Mouse (Mus musculus) intestine, embryonic 15.5 days (tissue): ENCODE results near the gene Fndc10. TPM values are rescaled to one million over a fixed set of nuclear protein-coding genes. Genes with fewer than 3 reads are reported as not detected.
A peak's percentile ranks its signal among the peaks of the same experiment; 100 is the strongest.

ENCODE experiments used
- ATAC-seq: fragments of 200-750 bp; cut with Nextera tagmentation; 2 replicates; pipeline ENCODE4 v1.8.0; 2017; ENCODE audit warnings: moderate TSS enrichment, moderate library complexity
- H3K27ac ChIP-seq: fragments of 300-500 bp; sonication (generic); 2 replicates; pipeline ENCODE4 v1.5.1; 2015; ENCODE audit warnings: mild to moderate bottlenecking, inconsistent platforms
- H3K27me3 ChIP-seq: fragments of 300-500 bp; sonication (generic); replicated peaks from 2 replicates; pipeline ENCODE4 v1.6.1; 2015; ENCODE audit warnings: inconsistent platforms
- H3K36me3 ChIP-seq: fragments of 300-500 bp; sonication (generic); 2 replicates; pipeline ENCODE4 v1.6.1; 2015; ENCODE audit warnings: inconsistent platforms
- H3K4me1 ChIP-seq: fragments of 300-500 bp; sonication (generic); replicated peaks from 2 replicates; pipeline ENCODE4 v1.6.1; 2015; ENCODE audit warnings: inconsistent platforms
- H3K4me2 ChIP-seq: fragments of 300-500 bp; sonication (generic); replicated peaks from 2 replicates; pipeline ENCODE4 v1.6.1; 2015; ENCODE audit warnings: mild to moderate bottlenecking, inconsistent platforms
- H3K4me3 ChIP-seq: fragments of 300-500 bp; sonication (generic); replicated peaks from 2 replicates; pipeline ENCODE4 v1.5.1; 2015; ENCODE audit warnings: inconsistent platforms
- H3K9ac ChIP-seq: fragments of 300-500 bp; sonication (generic); 2 replicates; pipeline ENCODE4 v1.6.1; 2015; ENCODE audit warnings: inconsistent platforms
- H3K9me3 ChIP-seq: fragments of 300-500 bp; sonication (generic); 2 replicates; pipeline ENCODE4 v1.6.1; 2016; ENCODE audit warnings: inconsistent platforms
- WGBS: fragments of 180-500 bp; shearing (Covaris S2); methylation state at CpG from one replicate; pipeline ENCODE4 v1.1.7; 2015; 5-methylcytosine and 5-hydroxymethylcytosine counted together
- polyA plus RNA-seq: library from polyadenylated mRNA; unstranded; fragments of >200 nt; fragmentation: Nextera tagmentation; extraction: Ambion mirVana; gene quantifications from 2 replicates; pipeline ENCODE4 v1.2.1, GENCODE M21; 2015

Fndc10 gene
- polyA plus RNA-seq, 1 experiment from 2014 or later = 7.6 TPM

GRCm38 (mm10) chr4:155710521-155711252 is 16.5 kb downstream of the Fndc10 start:
- no peaks in the 10 kb centered on the region for H3K27me3 ChIP-seq
- no peak overlapping the region for H3K27ac ChIP-seq
- H3K9ac ChIP-seq = no peak overlapping the region
- ATAC-seq = no peak
- H3K4me2 ChIP-seq = no peak overlapping the region
- H3K4me1 ChIP-seq = peaks cover 9% of the 10 kb centered on the region; the same call in 1 of the 2 replicates
- 0 out of 2 replicates have a peak, but pooled peaks cover 2% of the 10 kb centered on the region for H3K36me3 ChIP-seq
- H3K4me3 ChIP-seq = no peak overlapping the region
- 61% methylated on average over 6 of the region's 6 CpGs for WGBS
- no peaks in the 10 kb centered on the region for H3K9me3 ChIP-seq

DNA sequence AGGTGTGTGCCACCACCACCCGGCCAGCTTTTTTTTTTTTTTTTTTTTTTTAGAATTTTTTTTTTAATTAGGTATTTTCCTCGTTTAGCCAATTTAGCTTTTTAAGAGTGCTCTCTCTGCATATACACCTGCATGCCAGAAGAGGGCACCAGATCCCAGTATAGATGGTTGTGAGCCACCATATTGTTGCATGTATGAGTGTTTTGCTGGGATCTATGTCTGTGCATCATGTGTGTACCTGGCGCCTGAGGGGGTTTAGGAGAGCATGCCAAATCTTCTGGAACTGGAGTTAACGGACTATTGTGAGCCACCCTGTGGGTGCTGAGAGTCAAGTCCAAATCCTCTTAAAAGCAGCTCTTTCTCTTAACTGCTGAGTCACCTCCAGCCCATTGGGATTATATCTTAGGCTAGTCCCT is 27.5 kb downstream of the Fndc10 start:
- no peaks in the 10 kb centered on the region for H3K9me3 ChIP-seq
- no peak overlapping the region for H3K27ac ChIP-seq
- ATAC-seq = no peak; the same call in 1 of the 2 replicates
- H3K4me2 ChIP-seq = no peak overlapping the region
- H3K4me3 ChIP-seq = no peak overlapping the region
- H3K4me1 ChIP-seq = no peaks in the 10 kb centered on the region
- H3K27me3 ChIP-seq = no peaks in the 10 kb centered on the region
- 68% methylated on average over 4 of the region's 4 CpGs for WGBS
- H3K36me3 ChIP-seq = peaks cover 5% of the 10 kb centered on the region; the same call in 1 of the 2 replicates
- H3K9ac ChIP-seq = no peak overlapping the region

DNA sequence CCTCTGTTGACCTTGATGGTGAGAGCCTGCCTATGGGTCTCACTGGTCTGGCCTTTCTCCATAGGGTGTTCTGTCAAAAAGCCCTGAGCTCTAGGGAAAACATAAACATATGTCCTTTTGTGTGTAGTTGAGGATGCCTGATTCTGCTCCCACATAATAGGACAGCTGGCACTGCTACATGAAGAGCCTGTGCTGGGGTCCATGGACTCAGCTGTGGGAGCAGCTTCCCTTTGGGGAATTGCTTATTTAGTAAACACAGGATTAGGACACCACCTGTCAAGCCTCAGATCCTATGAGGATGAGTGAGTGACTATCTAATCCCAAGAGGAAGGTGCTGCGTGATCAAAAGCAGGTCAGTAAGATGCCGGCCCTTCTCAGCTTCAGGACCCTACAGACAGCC is 33.9 kb downstream of the Fndc10 start:
- 75% methylated on average over 2 of the region's 2 CpGs for WGBS
- H3K4me2 ChIP-seq = no peak overlapping the region
- no peak overlapping the region for H3K4me3 ChIP-seq
- no peaks in the 10 kb centered on the region; the same call in 1 of the 2 replicates for H3K36me3 ChIP-seq
- H3K9ac ChIP-seq = no peak overlapping the region
- no peak overlapping the region for H3K27ac ChIP-seq
- no peak for ATAC-seq
- no peaks in the 10 kb centered on the region for H3K27me3 ChIP-seq
- no peaks in the 10 kb centered on the region for H3K9me3 ChIP-seq
- no peaks in the 10 kb centered on the region for H3K4me1 ChIP-seq

GRCm38 (mm10) chr4:155733267-155733666 is 39.1 kb downstream of the Fndc10 start:
- ATAC-seq = no peak
- H3K4me1 ChIP-seq = peaks cover 10% of the 10 kb centered on the region
- H3K4me3 ChIP-seq = no peak overlapping the region
- no peaks in the 10 kb centered on the region; the same call in 1 of the 2 replicates for H3K36me3 ChIP-seq
- H3K27me3 ChIP-seq = no peaks in the 10 kb centered on the region
- H3K4me2 ChIP-seq = no peak overlapping the region
- 84% methylated on average over 10 of the region's 10 CpGs for WGBS
- no peak overlapping the region for H3K9ac ChIP-seq
- H3K9me3 ChIP-seq = no peaks in the 10 kb centered on the region
- no peak overlapping the region for H3K27ac ChIP-seq

- H3K36me3 ChIP-seq = no peaks in the 10 kb centered on the region; the same call in 1 of the 2 replicates
- H3K4me1 ChIP-seq = peaks cover 10% of the 10 kb centered on the region
- peak within 1 kb of the TSS; percentile 90 for H3K27ac ChIP-seq
- no peaks in the 10 kb centered on the region for H3K9me3 ChIP-seq
- peak within 1 kb of the TSS; percentile 93 for H3K4me3 ChIP-seq
- H3K4me2 ChIP-seq = peak within 1 kb of the TSS; percentile 84
- WGBS = 1% methylated on average over 33 of the region's 35 CpGs
- H3K27me3 ChIP-seq = no peaks in the 10 kb centered on the region
- ATAC-seq = peak; percentile 93
- peak within 1 kb of the TSS; percentile 78 for H3K9ac ChIP-seq
Measured at GRCm38 (mm10) chr4:155734350-155734941, 40.3 kb downstream of the Fndc10 start, which contains the start of gene Tmem240. Gene Tmem240, plus strand, starts transcription at chr4:155734800.

GRCm38 (mm10) chr4:155734951-155735702 is 41.0 kb downstream of the Fndc10 start:
- under 1% methylated on average over 54 of the region's 79 CpGs for WGBS
- no peaks in the 10 kb centered on the region for H3K9me3 ChIP-seq
- peaks cover under 1% of the 10 kb centered on the region; the same call in 1 of the 2 replicates for H3K36me3 ChIP-seq

GRCm38 (mm10) chr4:155735788-155736187 is 41.6 kb downstream of the Fndc10 start:
- peaks cover 4% of the 10 kb centered on the region; the same call in 1 of the 2 replicates for H3K36me3 ChIP-seq
- 0 out of 2 replicates have a peak overlapping the region, but pooled peaks have one; percentile 8 for H3K27ac ChIP-seq

More at GRCm38 (mm10) chr4:155734951-155735702, 41.0 kb downstream of the Fndc10 start:
- Histone ChIP-seq H3K4me1 (peaks cover 10% of the 10 kb centered on the region), H3K27me3 (no peaks in the 10 kb centered on the region), H3K4me2 (peak overlapping the region; percentile 84), H3K27ac (peak overlapping the region; percentile 90), H3K9ac (peak overlapping the region; percentile 78), H3K4me3 (peak overlapping the region; percentile 93)
- ATAC-seq = peak; percentile 80

GRCm38 (mm10) chr4:155736421-155736820 is 42.3 kb downstream of the Fndc10 start:
- no peak for ATAC-seq
- WGBS = 90% methylated on average over 5 of the region's 5 CpGs
- Histone ChIP-seq H3K27ac (no peak overlapping the region), H3K4me1 (peaks cover 10% of the 10 kb centered on the region), H3K4me2 (no peak overlapping the region), H3K9ac (no peak overlapping the region), H3K4me3 (no peak overlapping the region), H3K27me3 (no peaks in the 10 kb centered on the region), H3K36me3 (peaks cover 4% of the 10 kb centered on the region; the same call in 1 of the 2 replicates), H3K9me3 (no peaks in the 10 kb centered on the region)

More at GRCm38 (mm10) chr4:155735788-155736187, 41.6 kb downstream of the Fndc10 start:
- H3K27me3 ChIP-seq = no peaks in the 10 kb centered on the region
- peak overlapping the region; percentile 93 for H3K4me3 ChIP-seq
- H3K9ac ChIP-seq = peak overlapping the region; percentile 78
- ATAC-seq = no peak
- peaks cover 10% of the 10 kb centered on the region for H3K4me1 ChIP-seq
- WGBS = 69% methylated on average over 5 of the region's 5 CpGs
- H3K4me2 ChIP-seq = peak overlapping the region; percentile 84
- H3K9me3 ChIP-seq = no peaks in the 10 kb centered on the region

GRCm38 (mm10) chr4:155738262-155738661 is 44.1 kb downstream of the Fndc10 start:
- peaks cover 12% of the 10 kb centered on the region; the same call in 1 of the 2 replicates for H3K36me3 ChIP-seq
- WGBS = 50% methylated on average over 8 of the region's 8 CpGs

GRCm38 (mm10) chr4:155739152-155739551 is 45.0 kb downstream of the Fndc10 start:
- ATAC-seq = no peak
- H3K27ac ChIP-seq = no peak overlapping the region
- H3K4me1 ChIP-seq = peaks cover 10% of the 10 kb centered on the region
- H3K27me3 ChIP-seq = no peaks in the 10 kb centered on the region
- H3K4me3 ChIP-seq = no peak overlapping the region
- 74% methylated on average over 6 of the region's 6 CpGs for WGBS
- no peak overlapping the region for H3K9ac ChIP-seq
- H3K4me2 ChIP-seq = no peak overlapping the region
- H3K36me3 ChIP-seq = peaks cover 12% of the 10 kb centered on the region; the same call in 1 of the 2 replicates
- no peaks in the 10 kb centered on the region for H3K9me3 ChIP-seq

More at GRCm38 (mm10) chr4:155738262-155738661, 44.1 kb downstream of the Fndc10 start:
- H3K4me2 ChIP-seq = no peak overlapping the region
- peaks cover 10% of the 10 kb centered on the region for H3K4me1 ChIP-seq
- no peak for ATAC-seq
- no peak overlapping the region for H3K27ac ChIP-seq
- H3K9ac ChIP-seq = no peak overlapping the region
- H3K4me3 ChIP-seq = no peak overlapping the region
- no peaks in the 10 kb centered on the region for H3K27me3 ChIP-seq
- no peaks in the 10 kb centered on the region for H3K9me3 ChIP-seq

GRCm38 (mm10) chr4:155739741-155740636 is 45.8 kb downstream of the Fndc10 start:
- no peak for ATAC-seq
- Histone ChIP-seq H3K9me3 (no peaks in the 10 kb centered on the region), H3K9ac (no peak overlapping the region), H3K36me3 (peaks cover 12% of the 10 kb centered on the region; the same call in 1 of the 2 replicates), H3K27me3 (no peaks in the 10 kb centered on the region), H3K4me3 (no peak overlapping the region), H3K4me2 (no peak overlapping the region), H3K27ac (no peak overlapping the region), H3K4me1 (peaks cover 10% of the 10 kb centered on the region)
- 82% methylated on average over 37 of the region's 37 CpGs for WGBS
